Mouse (Mus musculus): ENCODE data around the gene Myo1e. TPM values are rescaled to one million over a fixed set of nuclear protein-coding genes. Genes with fewer than 3 reads are reported as not detected.

The Myo1e gene
- total RNA-seq (2022): 10 to 100 TPM; 23.3 to 30.4 (median 30.2) TPM

- peak; percentile 92 for DNase-seq
Observed at GRCm38 (mm10) chr9:70207151-70207831, at the start of gene Myo1e. Gene Myo1e (plus strand): TSS chr9:70207350.

GRCm38 (mm10) chr9:70160071-70160470 is 47.1 kb upstream of the Myo1e start:
- DNase-seq: no peak

GRCm38 (mm10) chr9:70168973-70169372 is 38.2 kb upstream of the Myo1e start:
- no peak for DNase-seq

GRCm38 (mm10) chr9:70174291-70174848 is 32.8 kb upstream of the Myo1e start:
- DNase-seq: no peak

- no peak for DNase-seq
Observed at GRCm38 (mm10) chr9:70174896-70175295, 32.3 kb upstream of the Myo1e start.

- no peak for DNase-seq
Observed at GRCm38 (mm10) chr9:70176291-70176690, 30.9 kb upstream of the Myo1e start.

GRCm38 (mm10) chr9:70181719-70182118 is 25.4 kb upstream of the Myo1e start:
- DNase-seq: no peak

GRCm38 (mm10) chr9:70182639-70183038 is 24.5 kb upstream of the Myo1e start:
- no peak for DNase-seq

GRCm38 (mm10) chr9:70192336-70192735 is 14.8 kb upstream of the Myo1e start:
- no peak for DNase-seq

- no peak for DNase-seq
Observed at GRCm38 (mm10) chr9:70194622-70195021, 12.5 kb upstream of the Myo1e start.

- DNase-seq: no peak
Observed at GRCm38 (mm10) chr9:70196956-70197659, 10.0 kb upstream of the Myo1e start.

GRCm38 (mm10) chr9:70197992-70198391 is 9.2 kb upstream of the Myo1e start:
- no peak for DNase-seq

GRCm38 (mm10) chr9:70202753-70203152 is 4.4 kb upstream of the Myo1e start:
- no peak for DNase-seq

- no peak for DNase-seq
Observed at GRCm38 (mm10) chr9:70203267-70204076, 3.7 kb upstream of the Myo1e start.

- peak; percentile 18 for DNase-seq
Observed at GRCm38 (mm10) chr9:70207981-70208521, 901 bp downstream of the Myo1e start.

- DNase-seq: no peak
Observed at GRCm38 (mm10) chr9:70208751-70209150, 1.6 kb downstream of the Myo1e start.

GRCm38 (mm10) chr9:70209296-70210049 is 2.3 kb downstream of the Myo1e start:
- no peak for DNase-seq

GRCm38 (mm10) chr9:70211638-70212037 is 4.5 kb downstream of the Myo1e start:
- DNase-seq: no peak

GRCm38 (mm10) chr9:70216517-70216916 is 9.4 kb downstream of the Myo1e start:
- no peak for DNase-seq

- no peak for DNase-seq
Observed at GRCm38 (mm10) chr9:70219295-70219931, 12.3 kb downstream of the Myo1e start.

- DNase-seq: no peak
Observed at GRCm38 (mm10) chr9:70220461-70221170, 13.5 kb downstream of the Myo1e start.

All from adrenal gland, adult 8-10 months (tissue).